Mouse (Mus musculus): Measurements from ENCODE around the gene Zmpste24.

DNA sequence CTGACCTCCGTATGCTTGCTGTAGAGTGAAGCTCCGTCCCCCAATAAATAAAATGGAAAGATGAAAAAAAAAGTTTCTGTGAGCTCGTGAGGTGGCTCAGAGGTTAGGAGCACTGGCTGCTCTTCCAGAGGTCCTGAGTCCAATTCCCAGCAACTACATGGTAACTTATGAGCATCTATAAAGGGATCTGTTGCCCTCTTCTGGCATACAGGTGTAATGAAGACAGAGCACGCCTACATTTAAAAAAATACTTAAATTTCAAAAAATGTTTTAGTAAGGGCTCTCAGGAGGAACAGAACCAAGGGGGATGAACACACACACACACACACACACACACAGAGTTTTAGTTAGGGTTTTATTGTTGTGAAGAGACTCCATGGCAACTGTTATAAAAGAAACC lies 66.6 kb downstream of the Zmpste24 start:
- TF ChIP-seq CTCF (IDR thresholded peaks at IDR 0.05; ENCODE audit: extremely low read depth, insufficient read length, insufficient replicate concordance, low read depth, low read length), result peak; percentile 32; the same call in 1 of the 2 replicates
- no peak for TF ChIP-seq POLR2A (IDR thresholded peaks at IDR 0.05; ENCODE audit: low read depth, low read length)

All from small intestine, adult 2 months (tissue).